Mouse (Mus musculus): ENCODE measurements around the gene Lamtor2.

GRCm38 (mm10) chr3:88585769-88586168 is 32.9 kb upstream of the Lamtor2 start:
- TF ChIP-seq CTCF (IDR thresholded peaks at IDR 0.05; ENCODE audit: extremely low read depth, insufficient read depth, insufficient read length, insufficient replicate concordance) (no peak), POLR2A (IDR thresholded peaks at IDR 0.05; ENCODE audit: low read depth, low read length) (no peak)

Measured in spleen, adult 2 months (tissue).